Mouse (Mus musculus) forebrain, postnatal 0 days (tissue): ENCODE data around the gene Ndn. TPM values are rescaled to one million over a fixed set of nuclear protein-coding genes. Genes with fewer than 3 reads are reported as not detected.
A peak's percentile ranks its signal among the peaks of the same experiment; 100 is the strongest.

ENCODE experiments used
- ATAC-seq: fragments of 200-750 bp; cut with Nextera tagmentation; 2 replicates; pipeline ENCODE4 v1.8.0; 2017; ENCODE audit warnings: mild to moderate bottlenecking, moderate library complexity
- DNase-seq: peaks from one replicate; pipeline ENCODE4 v3.0.0-alpha.2; 2015
- H3K27ac ChIP-seq: fragments of 300-500 bp; sonication (generic); 2 replicates; pipeline ENCODE4 v1.5.1; 2014; ENCODE audit warnings: low read depth, mild to moderate bottlenecking, antibody characterized with exemption, low read length, moderate library complexity, mixed read lengths
- H3K27me3 ChIP-seq: fragments of 300-500 bp; sonication (generic); 2 replicates; pipeline ENCODE4 v1.6.1; 2014; ENCODE audit warnings: mild to moderate bottlenecking, low read length, mixed read lengths; ENCODE audit not compliant: insufficient read depth
- H3K36me3 ChIP-seq: fragments of 300-500 bp; sonication (generic); 2 replicates; pipeline ENCODE4 v1.6.1; 2014; ENCODE audit warnings: mild to moderate bottlenecking, moderate library complexity; ENCODE audit not compliant: insufficient read depth
- H3K4me1 ChIP-seq: fragments of 300-500 bp; sonication (generic); 2 replicates; pipeline ENCODE4 v1.6.1; 2014; ENCODE audit warnings: antibody characterized with exemption; ENCODE audit not compliant: insufficient read depth
- H3K4me2 ChIP-seq: fragments of 300-500 bp; sonication (generic); 2 replicates; pipeline ENCODE4 v1.6.1; 2014; ENCODE audit warnings: low read depth, mild to moderate bottlenecking, moderate library complexity
- H3K4me3 ChIP-seq: fragments of 300-500 bp; sonication (generic); 2 replicates; pipeline ENCODE4 v1.5.1; 2014; ENCODE audit warnings: low read depth, low read length, mixed read lengths
- H3K9ac ChIP-seq: fragments of 300-500 bp; sonication (generic); 2 replicates; pipeline ENCODE4 v1.6.1; 2014; ENCODE audit warnings: mild to moderate bottlenecking
- H3K9me3 ChIP-seq: fragments of 300-500 bp; sonication (generic); 2 replicates; pipeline ENCODE4 v1.6.1; 2016; ENCODE audit warnings: low read length
- CTCF ChIP-seq: sonication (generic); IDR thresholded peaks from 2 replicates; pipeline ENCODE4 v1.5.1; 2016; ENCODE audit warnings: antibody characterized with exemption, control low read depth, low read depth
- WGBS: fragments of 180-500 bp; shearing (Covaris S2); extraction: QIAGEN DNeasy Blood & Tissue Kit; methylation state at CpG from one replicate; pipeline ENCODE4 v1.1.7; 2014; 5-methylcytosine and 5-hydroxymethylcytosine counted together
- polyA plus RNA-seq: library from polyadenylated mRNA; unstranded; fragments of >200 nt; fragmentation: Nextera tagmentation; extraction: Ambion mirVana; gene quantifications from 2 replicates; pipeline ENCODE4 v1.2.1, GENCODE M21; 2015
- total RNA-seq: library from RNA; depleted of rRNA; stranded (reverse); fragments of >200 nt; gene quantifications from 2 replicates; pipeline ENCODE4 v1.2.3, GENCODE M21; 2014; rRNA removed

Ndn gene
- total RNA-seq (339 and 512 TPM in 2 replicates), polyA plus RNA-seq (540 and 638 TPM in 2 replicates)

DNA sequence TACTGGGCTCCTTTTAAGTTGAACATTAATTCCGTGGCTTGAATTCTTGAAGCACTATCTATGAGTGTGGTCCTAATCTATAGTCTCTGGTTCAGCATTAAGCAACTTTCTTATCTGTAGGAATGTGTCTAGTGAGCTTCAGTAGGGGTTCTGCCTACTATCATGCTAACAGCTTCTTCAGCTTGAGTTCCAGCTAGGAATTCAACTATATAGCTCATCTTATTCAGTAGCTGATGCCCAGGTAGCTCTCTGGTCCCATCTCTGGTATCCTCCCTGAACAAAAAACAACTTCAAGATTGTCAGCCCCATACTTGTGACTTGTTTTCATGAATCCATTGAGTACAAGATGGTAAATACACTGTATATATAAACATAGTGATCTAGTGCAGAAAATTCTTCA lies at the start of gene Ndn:
Gene Ndn (plus strand): TSS at position 301 of the 400 bp plus-strand sequence.
- ATAC-seq = no peak
- Histone ChIP-seq H3K9me3 (0 out of 2 replicates have a peak, but pooled peaks cover 3% of the 10 kb centered on the region), H3K27me3 (no peaks in the 10 kb centered on the region), H3K36me3 (no peaks in the 10 kb centered on the region), H3K4me3 (no peak within 1 kb of the TSS), H3K4me1 (no peaks in the 10 kb centered on the region), H3K9ac (no peak within 1 kb of the TSS), H3K4me2 (no peak within 1 kb of the TSS), H3K27ac (no peak within 1 kb of the TSS)
- no peak for TF ChIP-seq CTCF
- WGBS = 72% methylated on average over 1 of the region's 1 CpGs
- DNase-seq = no peak

DNA sequence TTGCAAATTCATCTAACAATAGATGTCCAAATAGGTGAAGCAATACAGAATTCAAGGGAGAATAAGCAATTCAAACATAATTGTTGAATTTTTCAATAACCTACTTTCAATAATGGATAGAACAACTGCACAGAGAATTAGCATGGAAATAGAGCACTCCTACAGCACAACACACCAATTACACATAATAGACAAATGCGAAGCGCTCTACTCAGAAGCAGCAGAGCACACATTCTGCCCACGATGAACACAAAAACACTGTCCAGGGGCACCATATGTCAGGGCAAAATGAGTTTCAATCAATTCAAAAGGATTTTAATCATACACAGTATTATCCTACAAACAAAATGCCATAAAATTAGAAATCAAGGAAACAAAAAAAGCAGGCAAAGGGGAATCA lies 43.9 kb upstream of the Ndn start:
- H3K27me3 ChIP-seq = no peaks in the 10 kb centered on the region
- H3K27ac ChIP-seq = no peak overlapping the region
- no peak overlapping the region for H3K9ac ChIP-seq
- ATAC-seq (no peak), DNase-seq (no peak)
- no peak overlapping the region for H3K4me2 ChIP-seq
- WGBS = 57% methylated on average over 3 of the region's 3 CpGs
- TF ChIP-seq CTCF = no peak
- no peak overlapping the region for H3K4me3 ChIP-seq
- H3K4me1 ChIP-seq = no peaks in the 10 kb centered on the region
- H3K36me3 ChIP-seq = no peaks in the 10 kb centered on the region
- H3K9me3 ChIP-seq = no peaks in the 10 kb centered on the region

DNA sequence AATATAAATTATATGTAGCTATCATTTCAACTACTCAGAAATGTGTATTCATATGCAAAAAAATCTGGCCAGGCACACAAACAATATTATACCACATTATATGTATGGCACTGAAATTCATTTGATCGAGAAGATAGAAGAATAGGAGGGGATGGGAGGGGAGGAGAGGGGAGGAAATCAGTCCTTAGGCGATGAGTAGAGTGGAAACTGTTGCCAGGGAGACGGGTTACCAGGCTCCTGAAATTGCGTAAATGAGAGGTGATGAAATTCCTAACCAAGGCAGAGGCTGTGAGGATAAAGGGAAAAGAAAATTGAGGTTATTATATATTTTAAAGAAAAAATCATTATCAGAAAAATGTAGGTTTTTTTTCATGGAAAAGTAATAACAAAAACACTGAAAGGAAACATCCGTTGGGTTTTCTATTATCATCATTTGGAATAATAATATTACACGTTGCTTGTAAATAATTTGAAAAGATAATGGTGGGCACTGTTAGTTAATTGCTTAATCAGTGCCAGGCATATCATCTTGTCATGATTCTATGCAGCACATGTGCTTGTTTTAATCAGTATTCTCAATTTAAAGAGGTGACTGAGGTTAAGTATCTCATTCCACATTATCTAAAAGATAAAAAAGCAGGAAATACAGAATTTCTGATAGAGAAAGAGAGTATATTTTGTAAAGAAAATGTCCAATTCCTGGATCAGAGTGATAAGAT lies 39.3 kb upstream of the Ndn start:
- DNase-seq = peak; percentile 52
- ATAC-seq = peak; percentile 83
- WGBS = 31% methylated on average over 6 of the region's 6 CpGs
- H3K27me3 ChIP-seq = no peaks in the 10 kb centered on the region
- H3K9me3 ChIP-seq = no peaks in the 10 kb centered on the region
- no peak overlapping the region for H3K27ac ChIP-seq
- H3K36me3 ChIP-seq = no peaks in the 10 kb centered on the region
- no peak for TF ChIP-seq CTCF
- H3K4me3 ChIP-seq = no peak overlapping the region
- H3K4me1 ChIP-seq = no peaks in the 10 kb centered on the region
- no peak overlapping the region for H3K4me2 ChIP-seq
- no peak overlapping the region for H3K9ac ChIP-seq

DNA sequence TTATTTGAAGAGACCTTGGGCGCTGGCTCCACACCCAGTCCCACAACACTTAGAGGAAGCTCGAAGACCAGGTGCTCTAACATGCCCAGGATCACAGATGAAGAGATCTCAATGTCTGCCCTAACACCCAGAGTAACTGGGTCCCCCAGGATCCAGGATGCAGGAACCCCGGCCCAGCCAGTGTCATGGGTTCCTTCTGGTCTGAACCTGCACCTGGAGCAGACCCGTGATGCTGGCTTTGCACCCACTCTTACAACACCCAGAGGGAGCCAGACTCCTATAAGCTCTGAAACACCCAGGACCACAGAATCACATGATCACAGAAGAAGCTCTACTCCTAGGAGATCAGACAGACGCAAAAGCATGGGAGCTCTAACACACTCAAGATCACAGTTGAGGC lies 29.6 kb upstream of the Ndn start:
- Histone ChIP-seq H3K9me3 (no peaks in the 10 kb centered on the region), H3K4me1 (no peaks in the 10 kb centered on the region), H3K36me3 (no peaks in the 10 kb centered on the region), H3K9ac (no peak overlapping the region), H3K4me2 (no peak overlapping the region), H3K27ac (no peak overlapping the region), H3K4me3 (no peak overlapping the region), H3K27me3 (no peaks in the 10 kb centered on the region)
- no peak for DNase-seq
- no peak for ATAC-seq
- no peak for TF ChIP-seq CTCF
- WGBS = 75% methylated on average over 5 of the region's 5 CpGs

DNA sequence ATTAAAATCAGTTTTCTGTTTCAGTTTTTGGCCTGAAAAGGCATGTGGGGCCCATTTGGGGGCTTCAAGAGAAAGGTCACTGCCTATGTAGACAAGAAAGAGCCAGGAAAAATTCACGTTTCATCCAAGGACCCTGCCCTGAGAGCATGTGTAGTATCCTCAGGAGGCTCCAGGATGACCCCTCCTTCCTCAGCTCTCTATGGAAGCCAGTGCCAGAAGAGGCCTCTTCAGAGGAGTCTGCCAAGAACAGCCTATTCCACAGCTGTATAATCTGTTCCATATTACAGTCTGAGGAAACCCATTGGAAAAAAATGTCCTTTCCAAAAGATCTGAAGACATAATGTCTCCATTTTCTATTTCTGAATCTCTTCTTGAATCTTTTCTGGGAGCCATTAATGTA lies 958 bp upstream of the Ndn start:
- Histone ChIP-seq H3K27me3 (no peaks in the 10 kb centered on the region), H3K9ac (no peak overlapping the region), H3K4me1 (no peaks in the 10 kb centered on the region), H3K9me3 (0 out of 2 replicates have a peak, but pooled peaks cover 3% of the 10 kb centered on the region), H3K36me3 (no peaks in the 10 kb centered on the region), H3K27ac (no peak overlapping the region), H3K4me2 (no peak overlapping the region), H3K4me3 (no peak overlapping the region)
- 25% methylated on average over 1 of the region's 1 CpGs for WGBS
- no peak for TF ChIP-seq CTCF
- ATAC-seq (no peak), DNase-seq (no peak)

DNA sequence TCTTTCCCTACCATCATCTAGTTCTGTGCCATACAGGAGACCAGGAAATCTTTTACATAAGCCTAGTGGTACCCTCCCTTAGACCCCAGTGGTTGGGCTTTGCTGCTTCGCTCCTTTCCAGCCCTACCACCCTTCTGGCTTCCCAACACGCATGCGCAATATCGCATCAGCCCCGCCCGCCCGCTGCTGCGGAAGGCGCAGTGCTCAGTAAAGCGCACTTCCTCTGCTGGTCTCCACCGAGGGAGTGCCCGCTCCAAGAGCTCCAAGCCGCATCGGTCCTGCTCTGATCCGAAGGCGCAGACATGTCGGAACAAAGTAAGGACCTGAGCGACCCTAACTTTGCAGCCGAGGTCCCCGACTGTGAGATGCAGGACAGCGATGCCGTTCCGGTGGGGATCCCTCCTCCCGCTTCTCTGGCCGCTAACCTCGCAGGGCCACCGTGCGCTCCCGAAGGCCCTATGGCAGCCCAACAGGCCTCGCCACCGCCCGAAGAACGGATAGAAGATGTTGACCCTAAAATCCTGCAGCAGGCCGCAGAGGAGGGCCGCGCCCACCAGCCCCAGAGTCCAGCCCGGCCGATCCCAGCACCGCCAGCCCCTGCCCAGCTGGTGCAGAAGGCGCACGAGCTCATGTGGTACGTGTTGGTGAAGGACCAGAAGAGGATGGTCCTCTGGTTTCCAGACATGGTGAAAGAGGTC lies 1.9 kb downstream of the Ndn start:
- Histone ChIP-seq H3K4me1 (no peaks in the 10 kb centered on the region), H3K27ac (peak overlapping the region; percentile 78), H3K27me3 (no peaks in the 10 kb centered on the region), H3K4me2 (peak overlapping the region; percentile 56), H3K9ac (peak overlapping the region; percentile 71), H3K4me3 (peak overlapping the region; percentile 53), H3K36me3 (no peaks in the 10 kb centered on the region), H3K9me3 (0 out of 2 replicates have a peak, but pooled peaks cover 3% of the 10 kb centered on the region)
- DNase-seq = peak; percentile 92
- 0 out of 2 replicates have a peak, but pooled peaks have one; percentile 6 for TF ChIP-seq CTCF
- ATAC-seq = peak; percentile 96
- 21% methylated on average over 42 of the region's 42 CpGs for WGBS

DNA sequence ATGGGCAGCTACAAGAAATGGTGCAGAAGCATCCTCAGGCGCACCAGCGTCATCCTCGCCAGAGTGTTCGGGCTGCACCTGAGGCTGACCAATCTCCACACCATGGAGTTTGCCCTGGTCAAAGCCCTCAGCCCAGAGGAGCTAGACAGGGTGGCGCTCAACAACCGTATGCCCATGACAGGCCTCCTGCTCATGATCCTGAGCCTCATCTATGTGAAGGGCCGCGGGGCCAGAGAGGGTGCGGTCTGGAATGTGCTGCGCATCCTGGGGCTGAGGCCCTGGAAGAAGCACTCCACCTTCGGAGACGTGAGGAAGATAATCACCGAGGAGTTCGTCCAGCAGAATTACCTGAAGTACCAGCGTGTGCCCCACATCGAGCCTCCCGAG lies 2.4 kb downstream of the Ndn start:
- Histone ChIP-seq H3K4me2 (peak overlapping the region; percentile 56), H3K9ac (peak overlapping the region; percentile 71), H3K4me1 (no peaks in the 10 kb centered on the region), H3K36me3 (no peaks in the 10 kb centered on the region), H3K27ac (peak overlapping the region; percentile 78), H3K9me3 (0 out of 2 replicates have a peak, but pooled peaks cover 3% of the 10 kb centered on the region), H3K4me3 (peak overlapping the region; percentile 53), H3K27me3 (no peaks in the 10 kb centered on the region)
- TF ChIP-seq CTCF = no peak
- ATAC-seq (peak; percentile 19; the same call in 1 of the 2 replicates), DNase-seq (peak; percentile 12)
- WGBS = 38% methylated on average over 17 of the region's 17 CpGs
